Mouse (Mus musculus) liver, embryonic 14.5 days (tissue): ENCODE data around the gene Fubp1. TPM values are rescaled to one million over a fixed set of nuclear protein-coding genes. Genes with fewer than 3 reads are reported as not detected.
"Not testable (repeated sequence)": the region's sequence is repeated elsewhere in the genome, so short reads cannot be mapped to it uniquely, and the experiment has no call there.

Experiments used
- ATAC-seq: fragments of 200-750 bp; cut with Nextera tagmentation; 2 replicates; pipeline ENCODE4 v1.8.0; 2017; ENCODE audit warnings: moderate number of reproducible peaks, mild to moderate bottlenecking, moderate library complexity; ENCODE audit not compliant: insufficient read depth
- DNase-seq, 3 experiments: peaks; one replicate each; pipeline ENCODE4 v3.0.0-alpha.2; 2012 to 2013; ENCODE audit warnings: low read depth in 3 of 3, low spot score in 3 of 3
- H3K27ac ChIP-seq: fragments of 300-500 bp; sonication (generic); 2 replicates; pipeline ENCODE4 v1.5.1; 2014; ENCODE audit warnings: moderate library complexity, mild to moderate bottlenecking, control low read depth, inconsistent platforms
- H3K27me3 ChIP-seq: fragments of 300-500 bp; sonication (generic); 2 replicates; pipeline ENCODE4 v1.6.1; 2014; ENCODE audit warnings: mild to moderate bottlenecking, low read length, moderate library complexity; ENCODE audit not compliant: control insufficient read depth, insufficient read depth
- H3K36me3 ChIP-seq: fragments of 300-500 bp; sonication (generic); replicated peaks from 2 replicates; pipeline ENCODE4 v1.6.1; 2014; ENCODE audit warnings: low read depth; ENCODE audit not compliant: control insufficient read depth, insufficient read depth
- H3K4me1 ChIP-seq, 2 experiments: fragments of 200-500 bp in 1 of 2; fragments of 300-500 bp in 1 of 2; sonication (generic) in 1 of 2; replicated peaks; 2 replicates each; pipeline ENCODE4 v1.6.1; 2012 to 2014; ENCODE audit warnings: antibody characterized with exemption in 1 of 2, inconsistent platforms in 1 of 2, low read length in 1 of 2; ENCODE audit not compliant: control insufficient read depth in 2 of 2, insufficient read depth in 2 of 2
- H3K4me2 ChIP-seq: fragments of 300-500 bp; sonication (generic); 2 replicates; pipeline ENCODE4 v1.6.1; 2014; ENCODE audit warnings: low read depth, mild to moderate bottlenecking, control low read depth, moderate library complexity
- H3K4me3 ChIP-seq, 2 experiments: fragments of 200-500 bp in 1 of 2; fragments of 300-500 bp in 1 of 2; sonication (generic) in 1 of 2; 2 replicates each; pipeline ENCODE4 v1.5.1; 2012 to 2014; ENCODE audit warnings: low read depth in 2 of 2, low read length in 2 of 2, mild to moderate bottlenecking in 2 of 2, control low read depth in 1 of 2, inconsistent platforms in 1 of 2, moderate library complexity in 1 of 2; ENCODE audit not compliant: insufficient read depth in 1 of 2
- H3K9ac ChIP-seq: fragments of 300-500 bp; sonication (generic); replicated peaks from 2 replicates; pipeline ENCODE4 v1.6.1; 2014; ENCODE audit warnings: mild to moderate bottlenecking, control low read depth, moderate library complexity
- H3K9me3 ChIP-seq: fragments of 300-500 bp; sonication (generic); 2 replicates; pipeline ENCODE4 v1.6.1; 2016; ENCODE audit warnings: low read length, mixed read lengths; ENCODE audit not compliant: control insufficient read depth
- CTCF ChIP-seq: IDR thresholded peaks from 2 replicates; pipeline ENCODE4 v1.5.1; 2016; ENCODE audit warnings: antibody characterized with exemption, low read depth, control low read depth
- EP300 ChIP-seq: IDR thresholded peaks from 2 replicates; pipeline ENCODE4 v1.6.1; 2016; ENCODE audit warnings: antibody characterized with exemption, low read depth
- WGBS: fragments of 180-500 bp; shearing (Covaris S2); extraction: QIAGEN DNeasy Blood & Tissue Kit; methylation state at CpG from one replicate; pipeline ENCODE4 v1.1.7; 2014; ENCODE audit not compliant: insufficient replicate concordance; 5-methylcytosine and 5-hydroxymethylcytosine counted together
- polyA plus RNA-seq, 2 experiments: library from polyadenylated mRNA; depleted of rRNA in 1 of 2; stranded (reverse) in 1 of 2; unstranded in 1 of 2; fragments of >200 nt; fragmentation: Nextera tagmentation in 1 of 2; extraction: Ambion mirVana in 1 of 2; gene quantifications; 2 replicates each; pipeline versions ENCODE4 v1.2.1 to v1.2.3; 2012 to 2014

Fubp1 gene
- polyA plus RNA-seq, 2 experiments: 50.8 to 64.6 TPM

DNA sequence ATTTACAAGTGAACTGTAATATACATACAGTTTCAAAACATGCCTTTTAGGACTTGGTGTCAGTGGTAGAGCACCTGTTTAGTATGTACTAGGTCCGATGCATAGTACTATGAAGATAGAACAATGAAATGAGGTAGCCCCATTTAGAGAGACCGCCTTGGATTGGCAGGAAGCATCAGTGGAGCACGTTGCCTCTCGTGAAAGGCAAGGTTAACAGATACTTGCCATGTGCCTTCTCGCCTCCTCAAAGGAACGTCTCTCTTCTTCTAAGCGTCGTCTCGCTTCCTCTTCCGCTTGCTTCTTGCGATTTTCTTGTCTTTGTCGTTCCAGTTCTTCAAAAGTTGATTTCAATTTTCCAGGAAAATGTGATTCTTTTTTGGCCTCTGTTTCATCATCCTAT is 37.5 kb downstream of the Fubp1 start:
- Histone ChIP-seq H3K27me3 (no peaks in the 10 kb centered on the region), H3K9ac (no peak overlapping the region), H3K9me3 (no peaks in the 10 kb centered on the region), H3K4me2 (no peak overlapping the region), H3K27ac (no peak overlapping the region), H3K4me1 (no peaks in the 10 kb centered on the region), H3K36me3 (no peaks in the 10 kb centered on the region), H3K4me3 (no peak overlapping the region)
- no peak for DNase-seq
- TF ChIP-seq EP300 (no peak), CTCF (no peak)
- 68% methylated on average over 12 of the region's 12 CpGs for WGBS
- ATAC-seq: no peak

DNA sequence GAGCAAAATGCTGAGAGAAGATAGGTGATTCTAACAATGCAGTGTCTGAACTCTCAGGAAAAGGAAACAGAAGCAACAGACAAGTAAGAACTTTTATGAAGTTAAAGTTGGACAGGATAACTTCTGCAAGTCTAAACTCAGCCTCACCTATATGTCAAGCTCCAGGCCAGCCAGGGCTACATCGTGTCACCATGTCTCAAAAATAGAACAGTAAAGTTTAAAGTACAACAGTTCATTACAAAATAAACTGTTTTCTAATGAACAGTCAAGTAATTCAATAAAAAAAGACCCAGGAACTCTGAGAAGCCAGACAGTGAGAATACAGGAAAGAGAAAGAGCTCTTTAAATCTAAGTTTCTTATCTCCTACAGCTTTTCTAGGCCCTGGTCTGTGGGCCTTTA is 40.3 kb downstream of the Fubp1 start:
- Histone ChIP-seq H3K4me1 (no peaks in the 10 kb centered on the region), H3K36me3 (no peaks in the 10 kb centered on the region), H3K9ac (no peak overlapping the region), H3K4me2 (no peak overlapping the region), H3K27ac (no peak overlapping the region), H3K9me3 (no peaks in the 10 kb centered on the region), H3K4me3 (no peak overlapping the region), H3K27me3 (no peaks in the 10 kb centered on the region)
- DNase-seq (no peak), ATAC-seq (no peak)
- TF ChIP-seq CTCF: no peak
- TF ChIP-seq EP300: no peak
- WGBS: 54% methylated on average over 1 of the region's 1 CpGs

DNA sequence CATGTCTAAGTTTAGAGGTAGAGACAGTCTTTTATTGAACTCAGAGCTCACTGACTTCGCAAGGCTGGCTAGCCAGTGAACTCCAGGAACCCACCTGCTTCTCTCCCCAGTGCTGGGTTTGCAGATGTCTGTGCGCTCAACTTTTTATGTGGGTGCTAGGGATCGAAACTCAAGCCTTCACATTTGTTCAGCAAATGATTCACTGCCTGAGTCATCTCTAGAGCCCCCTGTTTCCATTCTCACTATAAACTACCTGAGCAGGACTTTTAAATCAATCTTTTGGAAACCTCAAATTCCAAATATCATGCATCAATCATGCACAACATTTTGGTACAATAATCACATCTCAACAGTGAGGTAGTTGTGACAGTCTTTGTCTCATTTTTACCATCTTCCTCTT is 47.3 kb downstream of the Fubp1 start:
- TF ChIP-seq CTCF (no peak), EP300 (no peak)
- Histone ChIP-seq H3K9me3 (no peaks in the 10 kb centered on the region), H3K27me3 (peaks cover 3% of the 10 kb centered on the region), H3K36me3 (no peaks in the 10 kb centered on the region), H3K9ac (no peak overlapping the region), H3K27ac (no peak overlapping the region), H3K4me3 (no peak overlapping the region), H3K4me2 (no peak overlapping the region), H3K4me1 (peaks cover 0 to 7% of the 10 kb centered on the region in 2 experiments; a peak in 1 of 4 replicates)
- 63% methylated on average over 3 of the region's 3 CpGs for WGBS
- DNase-seq (no peak), ATAC-seq (no peak)

DNA sequence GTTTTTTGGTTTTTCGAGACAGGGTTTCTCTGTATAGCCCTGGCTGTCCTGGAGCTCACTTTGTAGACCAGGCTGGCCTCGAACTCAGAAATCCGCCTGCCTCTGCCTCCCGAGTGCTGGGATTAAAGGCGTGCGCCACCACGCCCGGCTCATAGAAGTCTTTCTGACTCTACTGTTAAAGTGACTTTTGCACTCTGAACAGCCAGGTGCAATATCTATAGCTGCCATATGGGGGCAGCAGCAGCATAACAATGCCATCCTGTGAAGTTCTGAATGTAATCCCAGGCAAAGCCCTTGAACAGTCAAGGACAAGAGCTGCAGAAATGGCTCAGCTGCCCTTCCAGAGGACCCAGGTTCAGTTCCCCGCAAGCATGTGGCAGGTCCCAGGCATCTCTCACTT is 49.2 kb downstream of the Fubp1 start:
- TF ChIP-seq CTCF: peak; percentile 86
- peak; percentile 61 for ATAC-seq
- not testable (repeated sequence) for H3K4me2 ChIP-seq, H3K4me3 ChIP-seq, H3K4me1 ChIP-seq, H3K9ac ChIP-seq, H3K9me3 ChIP-seq, H3K27ac ChIP-seq, H3K36me3 ChIP-seq
- 14% methylated on average over 7 of the region's 9 CpGs for WGBS
- peak; percentile 24 to 59 (median 32) for DNase-seq
- H3K27me3 ChIP-seq: peaks cover 21% of the 10 kb centered on the region

DNA sequence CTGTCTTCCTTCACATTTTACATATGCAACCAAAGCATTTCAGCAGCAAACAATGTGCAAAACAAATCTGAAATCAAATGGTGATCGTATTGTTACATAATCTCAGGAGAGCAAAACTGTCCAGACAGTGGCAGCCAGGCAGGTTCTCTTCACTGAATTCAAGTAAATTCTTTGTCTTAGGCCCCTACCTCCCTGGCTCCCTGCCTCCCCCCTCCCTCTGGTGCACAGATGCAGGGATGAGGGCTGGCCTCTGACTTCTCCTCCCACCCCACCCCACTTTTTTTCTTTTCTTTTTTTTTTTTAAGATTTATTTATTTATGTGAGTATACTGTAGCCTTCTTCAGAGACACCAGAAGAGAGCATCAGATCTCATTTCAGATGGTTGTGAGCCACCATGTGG is 50.1 kb downstream of the Fubp1 start:
- H3K27me3 ChIP-seq: peaks cover 31% of the 10 kb centered on the region
- H3K27ac ChIP-seq: no peak overlapping the region
- H3K9ac ChIP-seq: no peak overlapping the region
- H3K4me2 ChIP-seq: no peak overlapping the region
- no peak for DNase-seq
- peaks cover 0 to 8% of the 10 kb centered on the region in 2 experiments; a peak in 2 of 4 replicates for H3K4me1 ChIP-seq
- H3K4me3 ChIP-seq: no peak overlapping the region
- no peaks in the 10 kb centered on the region for H3K36me3 ChIP-seq
- 81% methylated on average over 1 of the region's 1 CpGs for WGBS
- no peaks in the 10 kb centered on the region for H3K9me3 ChIP-seq
- TF ChIP-seq EP300: no peak
- TF ChIP-seq CTCF: no peak
- no peak for ATAC-seq
